ENCODE assay signal across 8 mouse cellular contexts in genomic region chr9:107533791-107534407, GRCm38 (mm10). TPM values are rescaled to one million over a fixed set of nuclear protein-coding genes. Genes with fewer than 3 reads are reported as not detected.
A peak's percentile ranks its signal among the peaks of the same experiment; 100 is the strongest.
DNase-seq lines count a peak whose midpoint lies in the region; ATAC-seq and TF ChIP-seq lines count a peak whose summit lies in the region.

TSS of gene Tmem115 (plus strand) at chr9:107533945.

- peak within 1 kb of the TSS; percentile 86 for H3K27ac ChIP-seq in lung, postnatal 0 days (ENCODE audit: low read length)

- peaks cover 12% of the 10 kb centered on the region for H3K36me3 ChIP-seq in lung, postnatal 0 days (ENCODE audit: insufficient read depth, low read length)

- no peaks in the 10 kb centered on the region for H3K27me3 ChIP-seq in lung, postnatal 0 days (replicated peaks; ENCODE audit: insufficient read depth, low read length)

- H3K4me2 ChIP-seq in lung, postnatal 0 days (replicated peaks; ENCODE audit: low read depth, low read length): peak within 1 kb of the TSS; percentile 95

- 3% methylated on average over 48 of the region's 48 CpGs for whole genome bisulfite sequencing in lung, postnatal 0 days

- H3K4me1 ChIP-seq in lung, postnatal 0 days (ENCODE audit: insufficient read depth, low read depth, low read length): peaks cover 21% of the 10 kb centered on the region; the same call in 1 of the 2 replicates

- peak within 1 kb of the TSS; percentile 83 for H3K4me3 ChIP-seq in lung, postnatal 0 days (ENCODE audit: low read depth, low read length)

- no peaks in the 10 kb centered on the region for H3K9me3 ChIP-seq in lung, postnatal 0 days (ENCODE audit: low read length)

- peak; percentile 92 to 94 for ATAC-seq in hematopoietic stem cell, adult 5-6 weeks (replicated peaks in 1 of 2; ENCODE audit: insufficient read depth in 1 of 2, low FRiP score in 2 of 2, low TSS enrichment in 1 of 2, low read depth in 1 of 2, poor library complexity in 2 of 2, severe bottlenecking in 2 of 2)
- peak; percentile 100 for ATAC-seq in lung, postnatal 0 days

- DNase-seq in MEL-GATA-1-ER (ENCODE audit: extremely low read depth, low read depth): peak; percentile 96
- peak; percentile 91 for DNase-seq in cerebellum, adult 8-10 months
- peak; percentile 96 for DNase-seq in forelimb bud, embryonic 11.5 days (ENCODE audit: low read depth, low spot score)
- DNase-seq in layer of hippocampus, adult 9-11 months: peak; percentile 98
- DNase-seq in lung, postnatal 0 days (ENCODE audit: low spot score): peak; percentile 99
- peak; percentile 78 for DNase-seq in ovary, postnatal 14 days (ENCODE audit: low spot score)
- DNase-seq in thymus, postnatal 14 days: peak; percentile 92

- peak within 1 kb of the TSS; percentile 92 for H3K9ac ChIP-seq in lung, postnatal 0 days (replicated peaks; ENCODE audit: low read depth)

- no peak for TF ChIP-seq EP300 in lung, postnatal 0 days (IDR thresholded peaks at IDR 0.05)

- peak; percentile 43 for TF ChIP-seq CTCF in lung, postnatal 0 days (IDR thresholded peaks at IDR 0.05)

RNA-seq across cellular contexts. Expression of gene Tmem115, which starts in this region (rescaled TPM):
- total RNA-seq in hematopoietic stem cell, adult 5-6 weeks (2017): 12.6 and 16.2 TPM in 2 replicates
- polyA plus RNA-seq in lung, postnatal 0 days (2015; fragmentation: Nextera tagmentation; extraction: Ambion mirVana): 48.4 and 48.5 TPM in 2 replicates

Comparison
In these comparisons a context has a peak if more than half of its experiments do, and no peak if none do; other contexts are left out.
1. Peak in every context shown above with its lines: DNase-seq, ATAC-seq, H3K4me3 ChIP-seq and H3K27ac ChIP-seq.